Mouse (Mus musculus): Measurements from ENCODE around the gene Dynlt1f.
"Not testable (repeated sequence)": the region's sequence is repeated elsewhere in the genome, so short reads cannot be mapped to it uniquely, and the experiment has no call there.

Gene Dynlt1f

GRCm38 (mm10) chr17:6655567-6656281, at the start of gene Dynlt1f:
Gene Dynlt1f, minus strand, starts transcription at chr17:6655900.
- not testable (repeated sequence) for DNase-seq (ENCODE audit: low spot score in 2 of 2)

- not testable (repeated sequence) for DNase-seq (ENCODE audit: low spot score in 2 of 2)
These were observed 47.9 kb upstream of the Dynlt1f start for GRCm38 (mm10) chr17:6703381-6704270.

- not testable (repeated sequence) for DNase-seq (ENCODE audit: low spot score in 2 of 2)
These were observed 47.0 kb upstream of the Dynlt1f start for GRCm38 (mm10) chr17:6702625-6703221.

- DNase-seq (ENCODE audit: low spot score in 2 of 2), result not testable (repeated sequence)
These were observed 44.4 kb upstream of the Dynlt1f start for GRCm38 (mm10) chr17:6700077-6700476.

GRCm38 (mm10) chr17:6699502-6699901, 43.8 kb upstream of the Dynlt1f start:
- not testable (repeated sequence) for DNase-seq (ENCODE audit: low spot score in 2 of 2)

GRCm38 (mm10) chr17:6697224-6697775, 41.6 kb upstream of the Dynlt1f start:
- not testable (repeated sequence) for DNase-seq (ENCODE audit: low spot score in 2 of 2)

- DNase-seq (ENCODE audit: low spot score in 2 of 2), result not testable (repeated sequence)
These were observed 40.8 kb upstream of the Dynlt1f start for GRCm38 (mm10) chr17:6696521-6696920.

GRCm38 (mm10) chr17:6695712-6696111, 40.0 kb upstream of the Dynlt1f start:
- not testable (repeated sequence) for DNase-seq (ENCODE audit: low spot score in 2 of 2)

GRCm38 (mm10) chr17:6691596-6691995, 35.9 kb upstream of the Dynlt1f start:
- DNase-seq (ENCODE audit: low spot score in 2 of 2), result peak; percentile 93 to 94

- not testable (repeated sequence) for DNase-seq (ENCODE audit: low spot score in 2 of 2)
These were observed 33.6 kb upstream of the Dynlt1f start for GRCm38 (mm10) chr17:6689344-6689743.

GRCm38 (mm10) chr17:6686299-6686971, 30.7 kb upstream of the Dynlt1f start:
- not testable (repeated sequence) for DNase-seq (ENCODE audit: low spot score in 2 of 2)

GRCm38 (mm10) chr17:6685288-6685818, 29.7 kb upstream of the Dynlt1f start:
- not testable (repeated sequence) for DNase-seq (ENCODE audit: low spot score in 2 of 2)

- not testable (repeated sequence) for DNase-seq (ENCODE audit: low spot score in 2 of 2)
These were observed 29.0 kb upstream of the Dynlt1f start for GRCm38 (mm10) chr17:6684464-6685287.

GRCm38 (mm10) chr17:6683702-6684101, 28.0 kb upstream of the Dynlt1f start:
- not testable (repeated sequence) for DNase-seq (ENCODE audit: low spot score in 2 of 2)

GRCm38 (mm10) chr17:6681721-6682120, 26.0 kb upstream of the Dynlt1f start:
- not testable (repeated sequence) for DNase-seq (ENCODE audit: low spot score in 2 of 2)

GRCm38 (mm10) chr17:6678063-6678462, 22.4 kb upstream of the Dynlt1f start:
- DNase-seq (ENCODE audit: low spot score in 2 of 2), result not testable (repeated sequence)

- DNase-seq (ENCODE audit: low spot score in 2 of 2), result not testable (repeated sequence)
These were observed 18.6 kb upstream of the Dynlt1f start for GRCm38 (mm10) chr17:6674297-6674696.

- not testable (repeated sequence) for DNase-seq (ENCODE audit: low spot score in 2 of 2)
These were observed 12.8 kb upstream of the Dynlt1f start for GRCm38 (mm10) chr17:6668522-6668921.

GRCm38 (mm10) chr17:6665389-6665788, 9.7 kb upstream of the Dynlt1f start:
- DNase-seq (ENCODE audit: low spot score in 2 of 2), result not testable (repeated sequence)

- DNase-seq (ENCODE audit: low spot score in 2 of 2), result not testable (repeated sequence)
These were observed 7.1 kb upstream of the Dynlt1f start for GRCm38 (mm10) chr17:6662840-6663239.

Data from frontal cortex, postnatal 25 days (tissue).